Mouse (Mus musculus): ENCODE measurements around the gene Dhx37.

DNA sequence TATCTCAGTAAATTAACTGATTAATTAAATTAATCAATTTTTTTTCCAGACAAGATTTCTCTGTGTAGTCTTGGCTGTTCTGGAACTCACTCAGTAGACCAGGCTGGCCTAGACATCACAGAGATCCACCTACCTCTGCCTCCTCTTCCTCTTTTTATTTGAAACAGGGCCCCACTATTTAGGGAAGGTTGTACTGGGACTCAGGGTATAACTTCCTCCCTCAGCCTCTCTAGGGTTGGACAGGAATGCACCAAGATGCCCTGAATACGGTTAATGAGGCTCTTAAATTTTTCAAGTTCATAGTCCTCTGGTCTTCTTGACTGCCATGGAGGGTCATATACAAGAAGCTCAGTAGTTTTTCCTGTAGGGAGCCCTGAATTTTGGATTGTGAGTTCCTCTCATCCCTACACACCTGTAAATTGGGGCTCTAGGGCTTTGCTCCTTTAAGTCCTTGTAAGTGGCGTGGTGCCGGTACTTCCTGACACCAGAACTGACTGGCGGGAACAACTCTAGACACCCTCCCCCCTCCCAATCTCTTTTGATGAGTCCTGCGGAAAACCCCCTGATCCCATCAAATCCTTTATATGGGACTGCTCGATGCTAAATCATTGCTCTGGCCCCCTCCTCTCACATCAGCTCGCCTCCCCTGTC lies 6.8 kb upstream of the Dhx37 start:
- TF ChIP-seq CTCF (IDR thresholded peaks at IDR 0.05), result no peak
- TF ChIP-seq EP300 (IDR thresholded peaks at IDR 0.05), result no peak

All from lung, postnatal 0 days (tissue).